Mouse (Mus musculus): ENCODE measurements around the gene Myh1.

DNA sequence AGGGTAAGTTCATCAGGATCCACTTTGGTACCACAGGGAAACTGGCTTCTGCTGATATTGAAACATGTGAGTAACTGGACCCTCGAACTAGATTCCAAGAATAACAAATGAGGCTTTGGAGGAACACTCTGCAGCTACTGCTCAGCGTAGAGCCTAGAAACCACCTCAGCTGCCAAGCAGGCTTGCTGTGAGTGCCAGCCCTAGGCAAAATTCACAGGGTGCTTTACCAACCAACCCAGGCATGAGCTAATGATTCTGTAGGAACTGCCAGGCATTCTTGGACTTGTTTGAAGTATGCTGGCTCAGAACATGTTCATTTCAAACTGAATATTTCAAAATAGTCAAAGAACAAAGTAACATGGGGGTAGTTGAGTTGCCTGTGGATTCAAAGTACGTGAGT is 4.9 kb downstream of the Myh1 start:
- no peak for TF ChIP-seq CTCF (IDR thresholded peaks at IDR 0.05; ENCODE audit: low read depth)
- no peak for TF ChIP-seq EP300 (IDR thresholded peaks at IDR 0.05; ENCODE audit: low read depth)
